Comparison of ENCODE assay signal across 10 mouse cellular contexts in the genomic region with DNA sequence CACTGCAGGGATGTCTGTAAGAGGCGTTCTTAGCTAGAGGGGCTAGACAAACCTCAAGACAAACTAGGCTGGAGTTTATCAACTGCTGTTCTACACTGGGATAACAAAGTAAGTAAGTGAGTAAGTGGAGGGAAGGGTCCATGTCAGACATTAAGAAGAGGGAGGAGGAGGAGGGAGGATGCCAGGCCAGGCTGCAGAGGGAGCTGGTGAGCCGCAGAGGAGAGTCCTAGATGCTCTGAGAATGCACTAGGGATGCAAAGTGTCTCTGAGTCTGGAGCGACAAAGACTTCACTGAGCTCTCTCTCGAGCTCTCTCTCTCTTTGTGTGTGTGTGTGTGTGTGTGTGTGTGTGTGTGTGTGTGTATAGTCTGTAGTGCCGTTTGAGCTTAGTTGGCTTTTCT. TPM values are rescaled to one million over a fixed set of nuclear protein-coding genes. Genes with fewer than 3 reads are reported as not detected.
DNase-seq lines count a peak whose midpoint lies in the region; ATAC-seq and TF ChIP-seq lines count a peak whose summit lies in the region.
"Had no signal": no experiment of that assay in that cellular context is flagged by ENCODE, and none has a peak within 500 bp of the region (broad histone marks: within the 10 kb centered on the region; RNA-seq: fewer than 3 reads in every experiment).

No protein-coding gene starts in this region.

- ATAC-seq in midbrain, postnatal 0 days (ENCODE audit: low FRiP score) = no peak
- no peak for ATAC-seq in midbrain, embryonic 11.5 days (ENCODE audit: low FRiP score)

- H3K9ac ChIP-seq in midbrain, postnatal 0 days (replicated peaks; ENCODE audit: low read length, poor library complexity, severe bottlenecking) = no peak overlapping the region
- no peak overlapping the region for H3K9ac ChIP-seq in midbrain, embryonic 11.5 days (ENCODE audit: low read length)
- H3K9ac ChIP-seq: heart, embryonic 13.5 days; liver, embryonic 13.5 days had no signal

- H3K27me3 ChIP-seq in midbrain, postnatal 0 days (ENCODE audit: insufficient read depth, low read length) = no peaks in the 10 kb centered on the region
- no peaks in the 10 kb centered on the region; the same call in 1 of the 2 replicates for H3K27me3 ChIP-seq in midbrain, embryonic 11.5 days (ENCODE audit: control insufficient read depth, insufficient read depth, low read length)

- no peaks in the 10 kb centered on the region for H3K9me3 ChIP-seq in midbrain, postnatal 0 days (ENCODE audit: low read length)
- H3K9me3 ChIP-seq in midbrain, embryonic 11.5 days (ENCODE audit: control insufficient read depth, low read length) = no peaks in the 10 kb centered on the region
- H3K9me3 ChIP-seq: heart, embryonic 13.5 days; liver, embryonic 13.5 days had no signal

- peak; percentile 40 for DNase-seq in heart, postnatal 4 days
- DNase-seq in heart, adult 8-10 months (ENCODE audit: low spot score) = no peak
- no peak for DNase-seq in midbrain, postnatal 0 days (ENCODE audit: low spot score)
- DNase-seq in midbrain, embryonic 11.5 days (ENCODE audit: low spot score, missing footprints) = no peak
- DNase-seq in embryo, embryonic 11 days = peak; percentile 61
- DNase-seq in thymus, postnatal 0 days (ENCODE audit: low spot score) = peak; percentile 43
- DNase-seq in T-cell, adult 2 months (ENCODE audit: low spot score) = no peak
- DNase-seq in adrenal gland, adult (ENCODE audit: inconsistent age in 2 of 2, low spot score in 1 of 2) = no peak
- DNase-seq: liver, embryonic 13.5 days had no signal

- H3K27ac ChIP-seq in midbrain, postnatal 0 days (ENCODE audit: low read depth, low read length) = no peak overlapping the region
- H3K27ac ChIP-seq in midbrain, embryonic 11.5 days (ENCODE audit: low read depth, low read length) = no peak overlapping the region
- H3K27ac ChIP-seq: heart, embryonic 13.5 days; liver, embryonic 13.5 days had no signal

- no peak overlapping the region for H3K4me3 ChIP-seq in midbrain, postnatal 0 days (ENCODE audit: low read depth, low read length)
- H3K4me3 ChIP-seq in midbrain, embryonic 11.5 days (ENCODE audit: low read depth, low read length) = no peak overlapping the region
- H3K4me3 ChIP-seq: heart, embryonic 13.5 days; liver, embryonic 13.5 days had no signal

- TF ChIP-seq CTCF in midbrain, postnatal 0 days (IDR thresholded peaks at IDR 0.05) = peak; percentile 66

- H3K4me1 ChIP-seq in midbrain, postnatal 0 days (ENCODE audit: insufficient read depth, low read length) = no peaks in the 10 kb centered on the region
- H3K4me1 ChIP-seq in midbrain, embryonic 11.5 days (ENCODE audit: control insufficient read depth, insufficient read depth, low read length) = peaks cover 7% of the 10 kb centered on the region; the same call in 1 of the 2 replicates

- H3K4me2 ChIP-seq in midbrain, postnatal 0 days (ENCODE audit: low read depth, low read length, poor library complexity, severe bottlenecking) = no peak overlapping the region
- no peak overlapping the region for H3K4me2 ChIP-seq in midbrain, embryonic 11.5 days
- H3K4me2 ChIP-seq: heart, embryonic 13.5 days; liver, embryonic 13.5 days had no signal

- WGBS in midbrain, postnatal 0 days = 9% methylated on average over 5 of the region's 5 CpGs
- 10% methylated on average over 5 of the region's 5 CpGs for WGBS in midbrain, embryonic 11.5 days

- H3K36me3 ChIP-seq in midbrain, postnatal 0 days (ENCODE audit: insufficient read depth, low read length) = no peaks in the 10 kb centered on the region
- no peaks in the 10 kb centered on the region for H3K36me3 ChIP-seq in midbrain, embryonic 11.5 days (ENCODE audit: control insufficient read depth, insufficient read depth, low read length)
- H3K36me3 ChIP-seq: heart, embryonic 13.5 days; liver, embryonic 13.5 days had no signal

RNA-seq across cellular contexts. Expression of a gene that starts 9.7 kb away (rescaled TPM):
- total RNA-seq in heart, postnatal 4 days (2021) = 1 to 10 TPM; 4.3 to 5.0 TPM
- total RNA-seq in heart, adult 8-10 months (2022) = 1 to 10 TPM; 1.2 to 2.2 (median 1.4) TPM
- 0.28 and 0.71 TPM in 2 replicates for total RNA-seq in midbrain, postnatal 0 days (2014; rRNA removed)
- 3.8 and 5.1 TPM in 2 replicates for polyA plus RNA-seq in midbrain, postnatal 0 days (2015; fragmentation: Nextera tagmentation; extraction: Ambion mirVana)
- 18.4 and 20.8 TPM in 2 replicates for polyA plus RNA-seq in midbrain, embryonic 11.5 days (2014; fragmentation: Nextera tagmentation; extraction: Ambion mirVana)
- 2.6 and 3.6 TPM in 2 replicates for polyA plus RNA-seq in thymus, postnatal 0 days (2015; fragmentation: Nextera tagmentation; extraction: Ambion mirVana)

RNA-seq across cellular contexts. Expression of a gene that starts 35.6 kb away (rescaled TPM):
- 10 to 100 TPM; 25.1 to 27.5 TPM for total RNA-seq in heart, postnatal 4 days (2021)
- 10 to 100 TPM; 10.3 to 17.0 (median 15.9) TPM for total RNA-seq in heart, adult 8-10 months (2022)
- 39.2 and 41.5 TPM in 2 replicates for total RNA-seq in midbrain, postnatal 0 days (2014; rRNA removed)
- 27.6 and 29.9 TPM in 2 replicates for polyA plus RNA-seq in midbrain, postnatal 0 days (2015; fragmentation: Nextera tagmentation; extraction: Ambion mirVana)
- 15.6 and 15.8 TPM in 2 replicates for polyA plus RNA-seq in midbrain, embryonic 11.5 days (2014; fragmentation: Nextera tagmentation; extraction: Ambion mirVana)
- 17.8 and 19.4 TPM in 2 replicates for polyA plus RNA-seq in thymus, postnatal 0 days (2015; fragmentation: Nextera tagmentation; extraction: Ambion mirVana)

RNA-seq across cellular contexts. Expression of a gene that starts 35.8 kb away (rescaled TPM):
- total RNA-seq in heart, postnatal 4 days (2021) = 10 to 100 TPM; 39.3 to 39.4 TPM
- total RNA-seq in heart, adult 8-10 months (2022) = 10 to 100 TPM; 66.2 to 82.2 (median 75.4) TPM
- total RNA-seq in midbrain, postnatal 0 days (2014; rRNA removed) = 78.2 and 83.4 TPM in 2 replicates
- 84.2 and 84.9 TPM in 2 replicates for polyA plus RNA-seq in midbrain, postnatal 0 days (2015; fragmentation: Nextera tagmentation; extraction: Ambion mirVana)
- polyA plus RNA-seq in midbrain, embryonic 11.5 days (2014; fragmentation: Nextera tagmentation; extraction: Ambion mirVana) = 140 and 150 TPM in 2 replicates
- polyA plus RNA-seq in thymus, postnatal 0 days (2015; fragmentation: Nextera tagmentation; extraction: Ambion mirVana) = 138 and 145 TPM in 2 replicates

Comparison
In these comparisons a context has a peak if more than half of its experiments do, and no peak if none do; other contexts are left out.
1. DNase-seq: peak in heart, postnatal 4 days (single experiment), embryo, embryonic 11 days (single experiment) and thymus, postnatal 0 days (single experiment); none in heart, adult 8-10 months (single experiment), midbrain, postnatal 0 days (single experiment), midbrain, embryonic 11.5 days (single experiment), T-cell, adult 2 months (single experiment) and adrenal gland, adult (0 of 2).